Mouse (Mus musculus): ENCODE measurements around the gene Zfp128. TPM values are rescaled to one million over a fixed set of nuclear protein-coding genes. Genes with fewer than 3 reads are reported as not detected.
"Not testable (repeated sequence)": the region's sequence is repeated elsewhere in the genome, so short reads cannot be mapped to it uniquely, and the experiment has no call there.

The Zfp128 gene
- polyA plus RNA-seq, 1 experiment from 2014 or later, result 7.3 TPM

DNA sequence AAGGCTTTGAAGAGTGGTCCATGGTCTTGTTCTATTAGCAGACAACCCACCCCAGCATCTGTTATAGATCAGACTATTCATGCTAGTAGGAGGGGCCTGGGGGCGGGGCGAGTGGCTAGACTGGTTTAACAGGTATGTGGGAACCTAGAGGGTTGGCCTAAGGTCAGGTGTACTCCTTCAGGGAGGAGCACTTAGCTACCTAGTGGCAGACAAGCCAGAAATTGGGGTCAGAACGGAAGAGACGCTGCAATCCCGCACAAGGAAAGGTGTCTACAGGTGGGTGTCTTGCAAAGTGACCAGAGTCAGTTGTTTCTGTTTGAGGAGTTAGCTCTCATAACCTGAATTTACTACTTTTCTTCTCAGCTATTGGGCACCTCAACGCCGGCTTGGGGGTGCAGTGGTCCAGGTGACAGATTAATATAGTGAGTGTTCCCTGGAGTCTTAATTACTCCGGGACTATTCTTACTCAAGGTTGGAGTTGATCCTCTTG, 46.3 kb downstream of the Zfp128 start, which contains the start of gene Rnf225:
Gene Rnf225 (plus strand): TSS at position 226 of the 490 bp plus-strand sequence.
- peaks cover 44% of the 10 kb centered on the region for H3K36me3 ChIP-seq
- H3K4me3 ChIP-seq, result peak within 1 kb of the TSS; percentile 41
- peaks cover 24% of the 10 kb centered on the region for H3K4me1 ChIP-seq
- no peaks in the 10 kb centered on the region for H3K9me3 ChIP-seq
- peak; percentile 29; the same call in 1 of the 2 replicates for ATAC-seq (ENCODE audit: low FRiP score, low read depth)
- peaks cover 52% of the 10 kb centered on the region for H3K27me3 ChIP-seq
- H3K4me2 ChIP-seq (replicated peaks), result peak within 1 kb of the TSS; percentile 64
- WGBS, result 15% methylated on average over 8 of the region's 8 CpGs
- H3K27ac ChIP-seq, result no peak within 1 kb of the TSS
- H3K9ac ChIP-seq, result peak within 1 kb of the TSS; percentile 65

DNA sequence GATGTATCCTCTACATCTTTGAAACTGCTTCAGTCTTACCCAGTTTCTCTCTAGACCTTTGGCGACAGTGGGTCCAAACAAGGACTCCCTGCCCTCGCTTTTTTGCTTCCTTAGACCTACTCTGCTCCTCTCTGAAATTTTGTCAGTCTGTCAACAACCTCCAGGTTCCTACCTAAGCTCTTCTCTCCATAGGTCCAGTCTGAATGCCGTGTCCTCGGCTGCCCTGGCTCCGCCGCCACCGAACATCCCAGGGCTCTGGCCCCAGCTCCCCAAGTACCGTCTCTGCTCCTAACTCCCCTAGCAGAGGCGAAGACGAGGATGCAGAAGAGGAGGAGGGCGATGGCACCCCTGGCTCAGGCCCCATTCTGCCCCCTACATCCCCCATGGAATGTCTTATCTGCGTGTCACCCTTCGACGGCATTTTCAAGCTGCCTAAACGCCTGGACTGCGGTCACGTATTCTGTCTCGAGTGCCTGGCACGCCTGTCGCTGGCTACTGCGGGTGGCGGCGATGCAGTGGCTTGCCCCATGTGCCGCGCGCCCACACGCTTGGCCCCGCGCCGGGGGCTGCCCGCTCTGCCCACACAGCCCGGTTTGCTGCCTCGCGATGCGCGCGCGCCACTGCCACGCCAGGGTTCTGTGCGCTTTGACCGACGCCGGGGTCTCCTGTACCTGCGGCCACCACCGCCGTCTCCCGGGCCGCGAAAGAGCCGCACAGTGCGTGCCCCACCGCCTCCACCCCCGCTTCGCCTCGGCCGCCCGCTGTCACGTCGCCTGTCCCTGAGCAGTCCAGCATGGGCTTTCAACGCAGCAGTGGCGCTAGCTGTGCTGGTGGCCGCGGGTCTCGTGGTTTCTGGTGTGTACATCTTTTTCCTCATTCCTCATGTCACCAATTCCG, 47.0 kb downstream of the Zfp128 start:
- Histone ChIP-seq H3K9ac (peak overlapping the region; percentile 65), H3K4me3 (peak overlapping the region; percentile 41), H3K36me3 (peaks cover 44% of the 10 kb centered on the region), H3K9me3 (no peaks in the 10 kb centered on the region), H3K27me3 (peaks cover 52% of the 10 kb centered on the region), H3K4me1 (peaks cover 21% of the 10 kb centered on the region), H3K4me2 (replicated peaks) (peak overlapping the region; percentile 64), H3K27ac (no peak overlapping the region)
- WGBS, result 2% methylated on average over 64 of the region's 65 CpGs
- peak; percentile 31; the same call in 1 of the 2 replicates for ATAC-seq (ENCODE audit: low FRiP score, low read depth)

DNA sequence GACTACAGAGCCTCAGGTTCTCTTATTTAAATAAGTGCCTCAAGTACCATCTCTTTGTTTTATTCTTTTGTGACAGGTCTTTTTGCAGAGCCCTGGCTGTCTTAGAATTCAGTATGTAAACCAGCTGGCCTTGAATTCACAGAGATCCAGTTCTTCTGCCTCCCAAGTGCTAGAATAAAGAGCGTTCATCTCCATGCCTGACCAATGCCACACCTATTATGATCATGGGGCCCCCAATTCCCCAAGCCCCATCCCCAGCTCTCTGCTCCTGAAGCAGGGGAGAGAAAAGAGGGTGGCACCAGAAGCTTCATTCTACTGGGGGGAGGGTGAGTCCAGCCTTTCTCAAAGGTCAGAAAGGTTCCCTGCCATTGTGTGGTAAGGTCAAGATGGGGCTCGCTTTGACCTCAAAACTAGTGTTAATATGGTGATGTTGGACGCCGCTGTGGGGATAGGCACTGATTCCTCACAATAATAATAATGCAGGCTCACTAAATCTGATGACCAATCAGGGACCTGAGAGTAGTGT, 52.7 kb downstream of the Zfp128 start:
- H3K36me3 ChIP-seq, result no peaks in the 10 kb centered on the region
- H3K27ac ChIP-seq, result no peak overlapping the region
- H3K4me1 ChIP-seq, result no peaks in the 10 kb centered on the region
- no peak overlapping the region for H3K4me2 ChIP-seq (replicated peaks)
- H3K9me3 ChIP-seq, result no peaks in the 10 kb centered on the region
- 76% methylated on average over 4 of the region's 4 CpGs for WGBS
- H3K27me3 ChIP-seq, result peaks cover 11% of the 10 kb centered on the region
- H3K4me3 ChIP-seq, result no peak overlapping the region
- H3K9ac ChIP-seq, result no peak overlapping the region
- no peak for ATAC-seq (ENCODE audit: low FRiP score, low read depth)

DNA sequence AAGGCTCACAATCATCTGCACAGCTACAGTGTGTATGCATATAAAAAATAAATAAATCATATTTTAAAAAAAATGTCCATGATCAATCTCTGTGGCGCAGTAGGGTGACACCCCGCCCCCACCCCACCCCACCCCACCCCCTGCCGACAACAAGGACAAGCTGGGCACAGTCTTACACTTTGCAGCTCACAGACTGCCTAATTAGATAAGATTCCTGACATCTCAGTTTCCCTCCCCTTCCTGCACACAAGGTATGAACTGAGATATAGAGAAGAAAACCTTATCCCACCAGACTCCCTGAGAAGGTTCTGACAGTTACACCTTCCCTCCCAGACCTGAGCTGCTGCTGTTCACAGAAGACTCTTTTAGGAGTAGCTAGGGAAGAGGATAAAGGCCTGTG, 53.8 kb downstream of the Zfp128 start:
- Histone ChIP-seq H3K4me3 (no peak overlapping the region), H3K36me3 (no peaks in the 10 kb centered on the region), H3K4me2 (replicated peaks) (no peak overlapping the region), H3K9ac (no peak overlapping the region), H3K27ac (no peak overlapping the region), H3K9me3 (no peaks in the 10 kb centered on the region), H3K27me3 (no peaks in the 10 kb centered on the region), H3K4me1 (no peaks in the 10 kb centered on the region)
- 70% methylated on average over 3 of the region's 3 CpGs for WGBS
- ATAC-seq (ENCODE audit: low FRiP score, low read depth), result no peak

DNA sequence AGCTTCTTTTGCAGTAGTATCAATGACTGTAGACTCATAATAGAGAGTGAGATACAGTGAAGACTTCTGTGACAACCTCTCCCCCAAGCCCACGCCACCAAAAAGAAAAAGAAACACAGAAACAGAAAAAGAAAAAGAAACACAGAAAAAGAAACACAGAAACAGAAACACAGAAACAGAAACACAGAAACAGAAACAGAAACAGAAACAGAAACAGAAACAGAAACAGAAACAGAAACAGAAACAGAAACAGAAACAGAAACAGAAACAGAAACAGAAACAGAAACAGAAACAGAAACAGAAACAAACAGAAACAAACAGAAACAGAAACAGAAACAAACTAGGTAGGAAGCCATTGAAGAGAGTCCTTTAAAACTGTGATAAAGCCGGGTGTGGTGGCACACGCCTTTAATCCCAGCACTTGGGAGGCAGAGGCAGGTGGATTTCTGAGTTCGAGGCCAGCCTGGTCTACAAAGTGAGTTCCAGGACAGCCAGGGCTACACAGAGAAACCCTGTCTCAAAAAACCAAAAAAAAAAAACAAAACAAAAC, 56.4 kb downstream of the Zfp128 start:
- not testable (repeated sequence) for ATAC-seq (ENCODE audit: low FRiP score, low read depth); H3K4me2 ChIP-seq (replicated peaks); H3K27me3 ChIP-seq; H3K4me3 ChIP-seq; H3K36me3 ChIP-seq; H3K9me3 ChIP-seq; H3K4me1 ChIP-seq; H3K27ac ChIP-seq; H3K9ac ChIP-seq
- 90% methylated on average over 4 of the region's 4 CpGs for WGBS

DNA sequence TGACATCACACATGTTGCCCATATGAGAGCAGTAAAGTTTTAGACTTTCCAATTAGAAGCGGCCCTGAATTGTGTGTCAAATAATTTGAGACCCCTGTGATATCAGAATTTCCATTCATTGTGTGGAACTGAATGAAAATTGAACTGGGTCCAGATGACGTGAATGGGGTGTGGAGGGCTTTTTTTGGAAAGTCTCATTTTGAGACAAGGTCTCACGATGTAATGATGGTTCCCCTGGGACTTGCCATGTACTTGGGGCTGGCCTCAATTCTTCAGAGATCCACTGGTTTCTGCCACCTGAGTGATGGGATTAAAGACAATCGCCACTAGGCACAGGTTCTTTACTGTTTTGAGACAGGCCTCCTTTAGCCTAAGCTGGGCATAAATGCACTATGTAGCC, 59.6 kb downstream of the Zfp128 start:
- WGBS, result 75% methylated on average over 4 of the region's 4 CpGs
- Histone ChIP-seq H3K4me3 (no peak overlapping the region), H3K4me1 (no peaks in the 10 kb centered on the region), H3K27ac (no peak overlapping the region), H3K4me2 (replicated peaks) (no peak overlapping the region), H3K9ac (no peak overlapping the region), H3K36me3 (no peaks in the 10 kb centered on the region), H3K27me3 (no peaks in the 10 kb centered on the region), H3K9me3 (no peaks in the 10 kb centered on the region)
- ATAC-seq (ENCODE audit: low FRiP score, low read depth), result no peak

Other genes with a start within 250 kb of the Zfp128 start
- gene Vmn2r54, start 240.9 kb upstream of the Zfp128 start, polyA plus RNA-seq (2015; fragmentation: Nextera tagmentation; extraction: Ambion mirVana), result not detected in 2 replicates
- gene Vmn2r55, start 196.2 kb upstream of the Zfp128 start, polyA plus RNA-seq (2015; fragmentation: Nextera tagmentation; extraction: Ambion mirVana), result not detected in 2 replicates
- gene Vmn2r56, start 146.2 kb upstream of the Zfp128 start, polyA plus RNA-seq (2015; fragmentation: Nextera tagmentation; extraction: Ambion mirVana), result not detected in 2 replicates
- gene Zscan18, start 77.5 kb upstream of the Zfp128 start, polyA plus RNA-seq (2015; fragmentation: Nextera tagmentation; extraction: Ambion mirVana), result 13.2 and 14.4 TPM in 2 replicates
- 17.5 TPM in 2 replicates for gene Zfp329, start 62.3 kb upstream of the Zfp128 start, polyA plus RNA-seq (2015; fragmentation: Nextera tagmentation; extraction: Ambion mirVana)
- 38.8 and 43.6 TPM in 2 replicates for gene Zfp110, start 46.4 kb upstream of the Zfp128 start, polyA plus RNA-seq (2015; fragmentation: Nextera tagmentation; extraction: Ambion mirVana)
- 15.8 and 20.9 TPM in 2 replicates for gene Zscan22, start 16.6 kb downstream of the Zfp128 start, polyA plus RNA-seq (2015; fragmentation: Nextera tagmentation; extraction: Ambion mirVana)
- gene Rps5, start 41.1 kb downstream of the Zfp128 start, polyA plus RNA-seq (2015; fragmentation: Nextera tagmentation; extraction: Ambion mirVana), result 1,044 and 1,066 TPM in 2 replicates
- gene Rnf225, start 46.2 kb downstream of the Zfp128 start, polyA plus RNA-seq (2015; fragmentation: Nextera tagmentation; extraction: Ambion mirVana), result 0.42 and 0.64 TPM in 2 replicates
- 12.6 and 13.6 TPM in 2 replicates for gene Zfp324, start 84.7 kb downstream of the Zfp128 start, polyA plus RNA-seq (2015; fragmentation: Nextera tagmentation; extraction: Ambion mirVana)
- 10.5 and 10.8 TPM in 2 replicates for gene Zfp446, start 96.7 kb downstream of the Zfp128 start, polyA plus RNA-seq (2015; fragmentation: Nextera tagmentation; extraction: Ambion mirVana)
- gene Slc27a5, start 117.0 kb downstream of the Zfp128 start, polyA plus RNA-seq (2015; fragmentation: Nextera tagmentation; extraction: Ambion mirVana), result 0.08 and 0.34 TPM in 2 replicates
- gene Trim28, start 117.9 kb downstream of the Zfp128 start, polyA plus RNA-seq (2015; fragmentation: Nextera tagmentation; extraction: Ambion mirVana), result 316 and 329 TPM in 2 replicates
- 28.0 and 29.6 TPM in 2 replicates for gene Zbtb45, start 128.9 kb downstream of the Zfp128 start, polyA plus RNA-seq (2015; fragmentation: Nextera tagmentation; extraction: Ambion mirVana)
- gene Chmp2a, start 153.6 kb downstream of the Zfp128 start, polyA plus RNA-seq (2015; fragmentation: Nextera tagmentation; extraction: Ambion mirVana), result 127 and 133 TPM in 2 replicates
- 100 and 114 TPM in 2 replicates for gene Ube2m, start 157.1 kb downstream of the Zfp128 start, polyA plus RNA-seq (2015; fragmentation: Nextera tagmentation; extraction: Ambion mirVana)
- gene Mzf1, start 173.6 kb downstream of the Zfp128 start, polyA plus RNA-seq (2015; fragmentation: Nextera tagmentation; extraction: Ambion mirVana), result 3.2 and 3.8 TPM in 2 replicates
- not detected in 2 replicates for gene Vmn1r85, start 214.0 kb downstream of the Zfp128 start, polyA plus RNA-seq (2015; fragmentation: Nextera tagmentation; extraction: Ambion mirVana)
- not detected in 2 replicates for gene Vmn1r86, start 238.7 kb downstream of the Zfp128 start, polyA plus RNA-seq (2015; fragmentation: Nextera tagmentation; extraction: Ambion mirVana)

All from limb, embryonic 13.5 days (tissue).